Mouse (Mus musculus) bone marrow, adult 2 months (tissue): ENCODE data around the gene Crybg2.

Experiments
- CTCF ChIP-seq: fragments of 200-500 bp; IDR thresholded peaks from 2 replicates; pipeline ENCODE4 v1.5.1; 2011; ENCODE audit warnings: low read length, control low read depth; ENCODE audit not compliant: control insufficient read depth, insufficient read depth
- POLR2A ChIP-seq: fragments of 200-500 bp; IDR thresholded peaks from 2 replicates; pipeline ENCODE4 v1.6.1; 2011; ENCODE audit warnings: low read depth, mild to moderate bottlenecking, control low read depth, low read length, borderline replicate concordance; ENCODE audit not compliant: control insufficient read depth

DNA sequence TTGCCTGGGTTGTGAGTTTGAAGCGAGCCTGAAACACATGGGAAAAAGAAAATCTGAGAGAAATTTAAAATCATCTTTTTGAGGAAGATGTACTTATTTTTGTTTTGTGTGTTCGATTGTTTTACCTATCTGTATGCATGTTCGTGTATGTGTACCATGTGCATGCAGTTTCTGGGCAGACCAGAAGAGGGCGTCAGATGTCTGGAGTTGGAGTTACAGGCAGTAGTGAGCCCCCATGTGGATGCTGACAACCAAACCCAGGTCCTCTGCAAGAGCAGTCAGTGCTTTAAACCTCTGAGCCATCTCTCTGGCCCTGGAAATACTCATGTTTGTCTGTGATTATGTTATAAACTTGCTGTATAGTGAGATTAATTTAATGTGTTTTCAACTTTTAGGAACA, 24.4 kb downstream of the Crybg2 start:
- TF ChIP-seq POLR2A: no peak
- TF ChIP-seq CTCF: no peak
